In genomic region chr2:102446851-102447250, GRCm38 (mm10) we compare ENCODE assay signal across 32 mouse cellular contexts. TPM values are rescaled to one million over a fixed set of nuclear protein-coding genes. Genes with fewer than 3 reads are reported as not detected.
"Had no signal": no experiment of that assay in that cellular context is flagged by ENCODE, and none has a peak within 500 bp of the region (broad histone marks: within the 10 kb centered on the region; RNA-seq: fewer than 3 reads in every experiment).

No protein-coding gene starts in this region.

- H3K27ac ChIP-seq: heart, adult 2 months; heart, embryonic 10.5 days; heart, embryonic 13.5 days; heart, embryonic 15.5 days; hindbrain, embryonic 10.5 days; hindbrain, embryonic 12.5 days; hindbrain, embryonic 13.5 days; hindbrain, embryonic 14.5 days; hindbrain, embryonic 15.5 days; hindbrain, postnatal 0 days; intestine, embryonic 15.5 days; kidney, embryonic 15.5 days; layer of hippocampus, adult 2 months; left cerebral cortex, adult 2 months had no signal

- H3K36me3 ChIP-seq: heart, embryonic 10.5 days; heart, embryonic 12.5 days; heart, embryonic 13.5 days; heart, embryonic 15.5 days; hindbrain, embryonic 12.5 days; hindbrain, embryonic 15.5 days; intestine, embryonic 15.5 days; kidney, embryonic 15.5 days had no signal

- ATAC-seq: hindbrain, embryonic 16.5 days; hindbrain, postnatal 0 days; inflammation-experienced regulatory T-cells, adult 6 months; intestine, embryonic 15.5 days; intestine, embryonic 16.5 days; intestine, postnatal 0 days had no signal

- H3K9me3 ChIP-seq: heart, embryonic 10.5 days; heart, embryonic 12.5 days; heart, embryonic 13.5 days; heart, embryonic 15.5 days; hindbrain, embryonic 10.5 days; hindbrain, embryonic 12.5 days; hindbrain, embryonic 15.5 days; intestine, embryonic 15.5 days; kidney, embryonic 15.5 days had no signal

- H3K27me3 ChIP-seq: heart, embryonic 12.5 days; hindbrain, embryonic 12.5 days; hindbrain, embryonic 13.5 days; hindbrain, embryonic 15.5 days; intestine, embryonic 15.5 days had no signal

- H3K4me3 ChIP-seq: heart, adult 2 months; heart, embryonic 10.5 days; heart, embryonic 12.5 days; heart, embryonic 13.5 days; heart, embryonic 15.5 days; hindbrain, embryonic 10.5 days; hindbrain, embryonic 12.5 days; hindbrain, embryonic 13.5 days; hindbrain, embryonic 15.5 days; intestine, embryonic 15.5 days; kidney, embryonic 15.5 days; layer of hippocampus, adult 2 months; left cerebral cortex, adult 2 months had no signal

- DNase-seq: heart, adult 2 months; heart, postnatal 10 days; heart, postnatal 14 days; heart, postnatal 36 days; heart, postnatal 4 days; kidney, adult 11 months; kidney, adult 18-20 months; kidney, adult 8-10 months; kidney, postnatal 10 days; kidney, postnatal 25 days; layer of hippocampus, adult 9-11 months; layer of hippocampus, postnatal 36 days had no signal

- H3K9ac ChIP-seq: heart, embryonic 12.5 days; heart, embryonic 13.5 days; heart, embryonic 15.5 days; hindbrain, embryonic 12.5 days; hindbrain, embryonic 13.5 days; hindbrain, embryonic 14.5 days; hindbrain, embryonic 15.5 days; intestine, embryonic 15.5 days; kidney, embryonic 15.5 days had no signal

- H3K4me2 ChIP-seq: heart, embryonic 11.5 days; heart, embryonic 12.5 days; heart, embryonic 13.5 days; heart, embryonic 15.5 days; hindbrain, embryonic 12.5 days; intestine, embryonic 15.5 days; kidney, embryonic 15.5 days had no signal

RNA-seq across cellular contexts. Expression of gene Fjx1, which starts 5.4 kb away (rescaled TPM):
- total RNA-seq: hematopoietic stem cell, adult 5-6 weeks had no signal
- polyA plus RNA-seq: inflammation-experienced regulatory T-cells, adult 6 months had no signal
